Mouse (Mus musculus): ENCODE data around the gene Soga1. TPM values are rescaled to one million over a fixed set of nuclear protein-coding genes. Genes with fewer than 3 reads are reported as not detected.

Gene Soga1
- total and polyA plus RNA-seq, 2 experiments from 2014 or later: 1.1 to 21.0 TPM

- Histone ChIP-seq H3K4me3 (ENCODE audit: low read depth, low read length) (no peak overlapping the region), H3K9ac (replicated peaks; ENCODE audit: low read depth, low read length) (no peak overlapping the region), H3K9me3 (replicated peaks; ENCODE audit: control insufficient read depth, low read length) (no peaks in the 10 kb centered on the region), H3K36me3 (replicated peaks; ENCODE audit: control insufficient read depth, insufficient read depth, low read length) (peaks cover 97% of the 10 kb centered on the region), H3K27ac (ENCODE audit: low read depth) (no peak overlapping the region), H3K4me1 (ENCODE audit: control insufficient read depth, insufficient read depth) (no peaks in the 10 kb centered on the region), H3K4me2 (ENCODE audit: low read depth, low read length) (no peak overlapping the region), H3K27me3 (ENCODE audit: control insufficient read depth, insufficient read depth, low read length) (no peaks in the 10 kb centered on the region)
- no peak for DNase-seq (ENCODE audit: low spot score)
- 92% methylated on average over 16 of the region's 16 CpGs for WGBS
- no peak for ATAC-seq (ENCODE audit: insufficient read depth, low read depth)
- TF ChIP-seq EP300 (IDR thresholded peaks at IDR 0.05; ENCODE audit: low read depth) (no peak), CTCF (IDR thresholded peaks at IDR 0.05; ENCODE audit: low read depth) (no peak)
Observed at GRCm38 (mm10) chr2:157021156-157021555, 57.9 kb downstream of the Soga1 start.

DNA sequence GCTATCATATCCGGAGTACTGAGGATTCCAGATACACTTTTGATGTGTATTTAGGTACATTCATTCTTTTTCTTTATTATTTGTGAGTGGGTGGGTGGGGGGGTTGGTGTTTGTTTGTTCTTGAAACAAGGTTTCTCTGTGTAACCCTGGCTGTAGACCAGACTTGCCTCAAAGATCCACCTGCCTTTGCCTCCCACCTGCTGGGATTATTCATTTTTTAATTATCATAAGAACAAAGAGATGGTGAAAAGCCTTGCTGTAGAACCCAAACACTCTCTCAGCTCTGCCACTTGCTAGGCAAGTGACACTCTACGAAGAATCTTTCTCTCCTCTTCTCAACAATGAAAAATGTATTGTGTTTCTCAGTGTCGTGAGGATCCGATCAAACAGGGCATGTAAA lies 59.8 kb downstream of the Soga1 start:
- ATAC-seq (ENCODE audit: insufficient read depth, low read depth) (no peak), DNase-seq (ENCODE audit: low spot score) (no peak)
- Histone ChIP-seq H3K27ac (ENCODE audit: low read depth) (no peak overlapping the region), H3K4me3 (ENCODE audit: low read depth, low read length) (no peak overlapping the region), H3K9ac (replicated peaks; ENCODE audit: low read depth, low read length) (no peak overlapping the region), H3K9me3 (replicated peaks; ENCODE audit: control insufficient read depth, low read length) (no peaks in the 10 kb centered on the region), H3K27me3 (ENCODE audit: control insufficient read depth, insufficient read depth, low read length) (no peaks in the 10 kb centered on the region), H3K4me2 (ENCODE audit: low read depth, low read length) (no peak overlapping the region), H3K36me3 (replicated peaks; ENCODE audit: control insufficient read depth, insufficient read depth, low read length) (peaks cover 92% of the 10 kb centered on the region), H3K4me1 (ENCODE audit: control insufficient read depth, insufficient read depth) (no peaks in the 10 kb centered on the region)
- TF ChIP-seq CTCF (IDR thresholded peaks at IDR 0.05; ENCODE audit: low read depth) (no peak), EP300 (IDR thresholded peaks at IDR 0.05; ENCODE audit: low read depth) (no peak)
- 92% methylated on average over 4 of the region's 4 CpGs for WGBS

- H3K9me3 ChIP-seq (replicated peaks; ENCODE audit: control insufficient read depth, low read length): no peaks in the 10 kb centered on the region
- peaks cover 68% of the 10 kb centered on the region for H3K36me3 ChIP-seq (replicated peaks; ENCODE audit: control insufficient read depth, insufficient read depth, low read length)
- no peaks in the 10 kb centered on the region for H3K27me3 ChIP-seq (ENCODE audit: control insufficient read depth, insufficient read depth, low read length)
- no peak overlapping the region for H3K4me3 ChIP-seq (ENCODE audit: low read depth, low read length)
- TF ChIP-seq CTCF (IDR thresholded peaks at IDR 0.05; ENCODE audit: low read depth) (peak; percentile 45), EP300 (IDR thresholded peaks at IDR 0.05; ENCODE audit: low read depth) (no peak)
- WGBS: 35% methylated on average over 18 of the region's 18 CpGs
- H3K27ac ChIP-seq (ENCODE audit: low read depth): no peak overlapping the region
- no peak overlapping the region for H3K9ac ChIP-seq (replicated peaks; ENCODE audit: low read depth, low read length)
- no peak overlapping the region for H3K4me2 ChIP-seq (ENCODE audit: low read depth, low read length)
- H3K4me1 ChIP-seq (ENCODE audit: control insufficient read depth, insufficient read depth): no peaks in the 10 kb centered on the region
- DNase-seq (ENCODE audit: low spot score) (peak; percentile 72), ATAC-seq (ENCODE audit: insufficient read depth, low read depth) (peak; percentile 82)
Observed at GRCm38 (mm10) chr2:157016529-157017270, 62.4 kb downstream of the Soga1 start.

DNA sequence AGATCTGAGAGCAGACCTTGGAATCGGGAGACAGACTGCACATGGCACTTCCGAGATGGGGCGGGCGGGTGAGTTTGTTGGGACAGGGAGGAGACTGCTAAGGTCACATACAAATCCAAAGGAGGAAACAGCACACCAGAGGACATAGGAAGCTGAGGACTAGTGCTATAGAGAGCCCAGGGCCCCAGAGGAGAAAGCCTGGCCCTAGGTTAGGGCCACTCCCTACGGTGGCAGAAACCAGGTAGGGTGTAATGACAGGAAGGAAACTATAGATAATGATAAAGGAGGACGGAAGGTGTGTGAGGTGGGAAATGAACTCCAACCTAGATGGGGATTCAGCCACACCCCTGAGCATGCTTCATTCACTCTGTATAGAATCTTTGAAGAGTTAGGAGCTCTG lies 66.7 kb downstream of the Soga1 start:
- no peak for ATAC-seq (ENCODE audit: insufficient read depth, low read depth)
- TF ChIP-seq CTCF (IDR thresholded peaks at IDR 0.05; ENCODE audit: low read depth) (no peak), EP300 (IDR thresholded peaks at IDR 0.05; ENCODE audit: low read depth) (no peak)
- H3K4me1 ChIP-seq (ENCODE audit: control insufficient read depth, insufficient read depth): no peaks in the 10 kb centered on the region; the same call in 1 of the 2 replicates
- no peaks in the 10 kb centered on the region for H3K27me3 ChIP-seq (ENCODE audit: control insufficient read depth, insufficient read depth, low read length)
- H3K36me3 ChIP-seq (replicated peaks; ENCODE audit: control insufficient read depth, insufficient read depth, low read length): peaks cover 26% of the 10 kb centered on the region
- H3K9ac ChIP-seq (replicated peaks; ENCODE audit: low read depth, low read length): no peak overlapping the region
- WGBS: 69% methylated on average over 6 of the region's 6 CpGs
- DNase-seq (ENCODE audit: low spot score): no peak
- H3K4me3 ChIP-seq (ENCODE audit: low read depth, low read length): no peak overlapping the region
- no peaks in the 10 kb centered on the region for H3K9me3 ChIP-seq (replicated peaks; ENCODE audit: control insufficient read depth, low read length)
- H3K4me2 ChIP-seq (ENCODE audit: low read depth, low read length): no peak overlapping the region
- H3K27ac ChIP-seq (ENCODE audit: low read depth): no peak overlapping the region

- no peaks in the 10 kb centered on the region for H3K27me3 ChIP-seq (ENCODE audit: control insufficient read depth, insufficient read depth, low read length)
- H3K4me3 ChIP-seq (ENCODE audit: low read depth, low read length): no peak overlapping the region
- no peak overlapping the region for H3K9ac ChIP-seq (replicated peaks; ENCODE audit: low read depth, low read length)
- H3K27ac ChIP-seq (ENCODE audit: low read depth): no peak overlapping the region
- DNase-seq (ENCODE audit: low spot score) (no peak), ATAC-seq (ENCODE audit: insufficient read depth, low read depth) (no peak)
- no peaks in the 10 kb centered on the region for H3K9me3 ChIP-seq (replicated peaks; ENCODE audit: control insufficient read depth, low read length)
- no peak overlapping the region for H3K4me2 ChIP-seq (ENCODE audit: low read depth, low read length)
- H3K36me3 ChIP-seq (replicated peaks; ENCODE audit: control insufficient read depth, insufficient read depth, low read length): peaks cover 10% of the 10 kb centered on the region
- no peaks in the 10 kb centered on the region; the same call in 1 of the 2 replicates for H3K4me1 ChIP-seq (ENCODE audit: control insufficient read depth, insufficient read depth)
- 31% methylated on average over 11 of the region's 11 CpGs for WGBS
- TF ChIP-seq CTCF (IDR thresholded peaks at IDR 0.05; ENCODE audit: low read depth) (no peak), EP300 (IDR thresholded peaks at IDR 0.05; ENCODE audit: low read depth) (no peak)
Observed at GRCm38 (mm10) chr2:157010634-157011310, 68.3 kb downstream of the Soga1 start.
